Mouse (Mus musculus): ENCODE measurements around the gene Ganab.

DNA sequence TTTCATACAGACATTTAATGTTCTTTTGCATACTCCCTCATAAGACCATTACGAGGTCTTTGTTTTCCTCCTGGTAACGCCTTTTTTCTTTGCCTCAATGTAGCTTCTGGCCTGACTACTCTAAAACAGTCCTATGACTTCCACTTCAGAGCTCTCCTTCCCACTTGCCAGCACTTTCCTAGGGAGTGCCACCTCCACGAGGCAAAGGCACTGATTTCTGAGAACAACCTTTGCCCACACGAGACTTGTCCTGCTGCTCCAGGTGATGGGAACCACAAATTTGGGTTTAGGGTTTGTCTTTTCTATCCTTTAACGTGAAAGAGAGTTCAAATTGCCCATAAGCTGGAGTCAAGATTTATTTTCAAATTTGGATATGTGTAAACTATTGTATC lies 68.3 kb downstream of the Ganab start:
- TF ChIP-seq POLR2A (IDR thresholded peaks at IDR 0.05; ENCODE audit: low read depth, low read length), result no peak; the same call in 1 of the 2 replicates
- TF ChIP-seq CTCF (IDR thresholded peaks at IDR 0.05; ENCODE audit: extremely low read depth, insufficient read length, insufficient replicate concordance, low read depth, low read length), result no peak

Measured in small intestine, adult 2 months (tissue).